Mouse (Mus musculus) erythroblast, embryonic 14.5 days (primary cell): ENCODE data around the gene Sncb.

Experiments
- GATA1 ChIP-seq: IDR thresholded peaks from 2 replicates; pipeline ENCODE4 v1.6.1; 2012; ENCODE audit warnings: low read length, inconsistent platforms, mixed read lengths
- TAL1 ChIP-seq: IDR thresholded peaks from 3 replicates; pipeline ENCODE4 v1.6.1; 2012; ENCODE audit warnings: low read length, inconsistent platforms, mixed read lengths

- TF ChIP-seq GATA1, result no peak
- no peak for TF ChIP-seq TAL1
Observed at GRCm38 (mm10) chr13:54758756-54759470, 7.5 kb downstream of the Sncb start.
